Mouse (Mus musculus): ENCODE data around the gene Enox1. TPM values are rescaled to one million over a fixed set of nuclear protein-coding genes. Genes with fewer than 3 reads are reported as not detected.

Enox1 gene
- polyA plus RNA-seq, 1 experiment from 2014 or later, result 0.09 TPM

GRCm38 (mm10) chr14:77671961-77672360 is 515.4 kb downstream of the Enox1 start:
- no peaks in the 10 kb centered on the region for H3K9me3 ChIP-seq (ENCODE audit: low read length)
- ATAC-seq (no peak), DNase-seq (no peak)
- WGBS (ENCODE audit: insufficient replicate concordance), result 85% methylated on average over 11 of the region's 11 CpGs
- no peak overlapping the region for H3K4me3 ChIP-seq (ENCODE audit: low read depth, low read length)
- TF ChIP-seq CTCF (IDR thresholded peaks at IDR 0.05; ENCODE audit: low read depth) (no peak), EP300 (IDR thresholded peaks at IDR 0.05; ENCODE audit: low read depth) (no peak)
- no peaks in the 10 kb centered on the region for H3K27me3 ChIP-seq (ENCODE audit: insufficient read depth, low read length)
- H3K4me1 ChIP-seq (ENCODE audit: insufficient read depth), result peaks cover 19% of the 10 kb centered on the region
- H3K27ac ChIP-seq (ENCODE audit: low read depth), result 0 out of 2 replicates have a peak overlapping the region, but pooled peaks have one; percentile 57
- H3K9ac ChIP-seq (replicated peaks), result no peak overlapping the region
- no peaks in the 10 kb centered on the region for H3K36me3 ChIP-seq (replicated peaks; ENCODE audit: insufficient read depth, low read length)
- H3K4me2 ChIP-seq (ENCODE audit: low read depth, low read length), result no peak overlapping the region

GRCm38 (mm10) chr14:77673138-77673537 is 516.6 kb downstream of the Enox1 start:
- TF ChIP-seq EP300 (IDR thresholded peaks at IDR 0.05; ENCODE audit: low read depth) (0 out of 2 replicates have a peak, but pooled peaks have one; percentile 29), CTCF (IDR thresholded peaks at IDR 0.05; ENCODE audit: low read depth) (no peak)
- Histone ChIP-seq H3K4me1 (ENCODE audit: insufficient read depth) (peaks cover 19% of the 10 kb centered on the region), H3K9me3 (ENCODE audit: low read length) (no peaks in the 10 kb centered on the region), H3K4me2 (ENCODE audit: low read depth, low read length) (no peak overlapping the region), H3K36me3 (replicated peaks; ENCODE audit: insufficient read depth, low read length) (no peaks in the 10 kb centered on the region), H3K9ac (replicated peaks) (no peak overlapping the region), H3K4me3 (ENCODE audit: low read depth, low read length) (no peak overlapping the region), H3K27ac (ENCODE audit: low read depth) (peak overlapping the region; percentile 57), H3K27me3 (ENCODE audit: insufficient read depth, low read length) (no peaks in the 10 kb centered on the region)
- peak; percentile 89 for ATAC-seq
- peak; percentile 56 for DNase-seq
- WGBS (ENCODE audit: insufficient replicate concordance), result 30% methylated on average over 8 of the region's 8 CpGs

GRCm38 (mm10) chr14:77677951-77678350 is 521.4 kb downstream of the Enox1 start:
- WGBS (ENCODE audit: insufficient replicate concordance), result 74% methylated on average over 7 of the region's 7 CpGs
- TF ChIP-seq EP300 (IDR thresholded peaks at IDR 0.05; ENCODE audit: low read depth), result no peak
- TF ChIP-seq CTCF (IDR thresholded peaks at IDR 0.05; ENCODE audit: low read depth), result no peak
- no peak overlapping the region for H3K27ac ChIP-seq (ENCODE audit: low read depth)
- no peak overlapping the region for H3K4me3 ChIP-seq (ENCODE audit: low read depth, low read length)
- DNase-seq, result no peak
- H3K9me3 ChIP-seq (ENCODE audit: low read length), result no peaks in the 10 kb centered on the region
- peaks cover 8% of the 10 kb centered on the region for H3K4me1 ChIP-seq (ENCODE audit: insufficient read depth)
- no peaks in the 10 kb centered on the region for H3K36me3 ChIP-seq (replicated peaks; ENCODE audit: insufficient read depth, low read length)
- no peaks in the 10 kb centered on the region for H3K27me3 ChIP-seq (ENCODE audit: insufficient read depth, low read length)
- no peak for ATAC-seq
- no peak overlapping the region for H3K4me2 ChIP-seq (ENCODE audit: low read depth, low read length)
- H3K9ac ChIP-seq (replicated peaks), result no peak overlapping the region

- H3K9ac ChIP-seq (replicated peaks), result no peak overlapping the region
- H3K27me3 ChIP-seq (ENCODE audit: insufficient read depth, low read length), result no peaks in the 10 kb centered on the region
- no peak overlapping the region for H3K27ac ChIP-seq (ENCODE audit: low read depth)
- no peaks in the 10 kb centered on the region for H3K9me3 ChIP-seq (ENCODE audit: low read length)
- DNase-seq (no peak), ATAC-seq (no peak)
- H3K36me3 ChIP-seq (replicated peaks; ENCODE audit: insufficient read depth, low read length), result no peaks in the 10 kb centered on the region
- no peak overlapping the region for H3K4me3 ChIP-seq (ENCODE audit: low read depth, low read length)
- WGBS (ENCODE audit: insufficient replicate concordance), result 77% methylated on average over 9 of the region's 9 CpGs
- H3K4me2 ChIP-seq (ENCODE audit: low read depth, low read length), result no peak overlapping the region
- TF ChIP-seq EP300 (IDR thresholded peaks at IDR 0.05; ENCODE audit: low read depth), result no peak
- TF ChIP-seq CTCF (IDR thresholded peaks at IDR 0.05; ENCODE audit: low read depth), result no peak
- H3K4me1 ChIP-seq (ENCODE audit: insufficient read depth), result no peaks in the 10 kb centered on the region
These were observed 523.3 kb downstream of the Enox1 start for GRCm38 (mm10) chr14:77679877-77680276.

- Histone ChIP-seq H3K9ac (replicated peaks) (no peak overlapping the region), H3K4me1 (ENCODE audit: insufficient read depth) (no peaks in the 10 kb centered on the region), H3K4me3 (ENCODE audit: low read depth, low read length) (no peak overlapping the region), H3K36me3 (replicated peaks; ENCODE audit: insufficient read depth, low read length) (no peaks in the 10 kb centered on the region), H3K9me3 (ENCODE audit: low read length) (no peaks in the 10 kb centered on the region), H3K27ac (ENCODE audit: low read depth) (no peak overlapping the region), H3K4me2 (ENCODE audit: low read depth, low read length) (no peak overlapping the region), H3K27me3 (ENCODE audit: insufficient read depth, low read length) (no peaks in the 10 kb centered on the region)
- 84% methylated on average over 10 of the region's 10 CpGs for WGBS (ENCODE audit: insufficient replicate concordance)
- no peak for DNase-seq
- no peak for ATAC-seq
- TF ChIP-seq EP300 (IDR thresholded peaks at IDR 0.05; ENCODE audit: low read depth) (no peak), CTCF (IDR thresholded peaks at IDR 0.05; ENCODE audit: low read depth) (no peak)
These were observed 526.5 kb downstream of the Enox1 start for GRCm38 (mm10) chr14:77682888-77683555.

GRCm38 (mm10) chr14:77689816-77690215 is 533.3 kb downstream of the Enox1 start:
- Histone ChIP-seq H3K27ac (ENCODE audit: low read depth) (no peak overlapping the region), H3K4me1 (ENCODE audit: insufficient read depth) (no peaks in the 10 kb centered on the region), H3K9ac (replicated peaks) (no peak overlapping the region), H3K27me3 (ENCODE audit: insufficient read depth, low read length) (no peaks in the 10 kb centered on the region), H3K36me3 (replicated peaks; ENCODE audit: insufficient read depth, low read length) (no peaks in the 10 kb centered on the region), H3K4me3 (ENCODE audit: low read depth, low read length) (no peak overlapping the region), H3K4me2 (ENCODE audit: low read depth, low read length) (no peak overlapping the region), H3K9me3 (ENCODE audit: low read length) (0 out of 2 replicates have a peak, but pooled peaks cover 2% of the 10 kb centered on the region)
- TF ChIP-seq CTCF (IDR thresholded peaks at IDR 0.05; ENCODE audit: low read depth) (no peak), EP300 (IDR thresholded peaks at IDR 0.05; ENCODE audit: low read depth) (no peak)
- DNase-seq, result no peak
- ATAC-seq, result no peak
- 78% methylated on average over 4 of the region's 4 CpGs for WGBS (ENCODE audit: insufficient replicate concordance)
